Mouse (Mus musculus) ovary, postnatal 36 days (tissue): Measurements from ENCODE around the gene Ache.

Source experiments
- DNase-seq: peaks from one replicate; pipeline ENCODE4 v3.0.0; 2022; ENCODE audit warnings: low spot score, mixed read lengths

Ache gene

GRCm38 (mm10) chr5:137295712-137296111, 8.4 kb downstream of the Ache start:
- DNase-seq, result no peak

GRCm38 (mm10) chr5:137297126-137297525, 9.8 kb downstream of the Ache start:
- DNase-seq, result no peak

GRCm38 (mm10) chr5:137299240-137299639, 11.9 kb downstream of the Ache start:
- DNase-seq, result no peak

- peak; percentile 34 for DNase-seq
Observed at GRCm38 (mm10) chr5:137301253-137301652, 13.9 kb downstream of the Ache start.

- DNase-seq, result no peak
Observed at GRCm38 (mm10) chr5:137303609-137304008, 16.3 kb downstream of the Ache start.

GRCm38 (mm10) chr5:137304165-137304564, 16.8 kb downstream of the Ache start:
- DNase-seq, result no peak

GRCm38 (mm10) chr5:137304816-137305215, 17.5 kb downstream of the Ache start:
- no peak for DNase-seq

GRCm38 (mm10) chr5:137305822-137306221, 18.5 kb downstream of the Ache start:
- no peak for DNase-seq

- no peak for DNase-seq
Observed at GRCm38 (mm10) chr5:137306439-137307005, 19.2 kb downstream of the Ache start.

- peak; percentile 88 for DNase-seq
Observed at GRCm38 (mm10) chr5:137307071-137307912, 20.0 kb downstream of the Ache start, which contains the start of gene Srrt. TSS of gene Srrt (minus strand) at chr5:137307674.

- DNase-seq, result no peak
Observed at GRCm38 (mm10) chr5:137308356-137308755, 21.0 kb downstream of the Ache start.

GRCm38 (mm10) chr5:137313466-137314192, 26.3 kb downstream of the Ache start:
- peak; percentile 26 for DNase-seq

GRCm38 (mm10) chr5:137314193-137315083, 27.1 kb downstream of the Ache start, which contains the start of gene Trip6:
TSS of gene Trip6 (minus strand) at chr5:137314404.
- DNase-seq, result peak; percentile 90

- peak; percentile 56 for DNase-seq
Observed at GRCm38 (mm10) chr5:137315084-137315903, 28.0 kb downstream of the Ache start.

GRCm38 (mm10) chr5:137317361-137317760, 30.0 kb downstream of the Ache start:
- DNase-seq, result no peak

GRCm38 (mm10) chr5:137318570-137318969, 31.3 kb downstream of the Ache start:
- no peak for DNase-seq

- no peak for DNase-seq
Observed at GRCm38 (mm10) chr5:137320996-137321395, 33.7 kb downstream of the Ache start.

GRCm38 (mm10) chr5:137330910-137331309, 43.6 kb downstream of the Ache start:
- no peak for DNase-seq

- DNase-seq, result no peak
Observed at GRCm38 (mm10) chr5:137332857-137333511, 45.7 kb downstream of the Ache start.

- peak; percentile 91 for DNase-seq
Observed at GRCm38 (mm10) chr5:137333512-137334174, 46.3 kb downstream of the Ache start, which contains the start of gene Slc12a9. TSS of gene Slc12a9 (minus strand) at chr5:137333597.
